Mouse (Mus musculus) brain, embryonic 14.5 days (tissue): ENCODE results near the gene Spag5.

Source experiments
- CTCF ChIP-seq: fragments of 200-500 bp; IDR thresholded peaks from 2 replicates; pipeline ENCODE4 v1.5.1; 2012; ENCODE audit warnings: inconsistent platforms, mild to moderate bottlenecking, moderate library complexity, borderline replicate concordance; ENCODE audit not compliant: insufficient read depth, insufficient read length; ENCODE audit errors: extremely low read depth
- POLR2A ChIP-seq: fragments of 200-500 bp; IDR thresholded peaks from 2 replicates; pipeline ENCODE4 v1.6.1; 2012; ENCODE audit warnings: mild to moderate bottlenecking, inconsistent platforms, borderline replicate concordance; ENCODE audit not compliant: poor library complexity, insufficient read depth, insufficient read length, severe bottlenecking; ENCODE audit errors: extremely low read depth

- no peak for TF ChIP-seq CTCF
- no peak for TF ChIP-seq POLR2A
Observed at GRCm38 (mm10) chr11:78345801-78346200, 44.5 kb downstream of the Spag5 start.
